Mouse (Mus musculus): ENCODE data around the gene Pip5k1a. TPM values are rescaled to one million over a fixed set of nuclear protein-coding genes. Genes with fewer than 3 reads are reported as not detected.
"Not testable (repeated sequence)": the region's sequence is repeated elsewhere in the genome, so short reads cannot be mapped to it uniquely, and the experiment has no call there.

Gene Pip5k1a
- polyA plus RNA-seq, 1 experiment = 1.5 TPM

GRCm38 (mm10) chr3:95136336-95136735, 29.6 kb upstream of the Pip5k1a start:
- Histone ChIP-seq H3K4me1 (ENCODE audit: control insufficient read depth) (peaks cover 36% of the 10 kb centered on the region), H3K9me3 (ENCODE audit: control insufficient read depth, low read length) (peaks cover 3% of the 10 kb centered on the region; the same call in 1 of the 2 replicates), H3K36me3 (ENCODE audit: control insufficient read depth) (peaks cover 38% of the 10 kb centered on the region), H3K4me3 (replicated peaks) (no peak overlapping the region), H3K27me3 (ENCODE audit: control insufficient read depth) (no peaks in the 10 kb centered on the region)
- TF ChIP-seq GATA1 (IDR thresholded peaks at IDR 0.05; ENCODE audit: low read length) (no peak), TAL1 (IDR thresholded peaks at IDR 0.05; ENCODE audit: low read length) (no peak)

- TF ChIP-seq TAL1 (IDR thresholded peaks at IDR 0.05; ENCODE audit: low read length) (no peak), GATA1 (IDR thresholded peaks at IDR 0.05; ENCODE audit: low read length) (no peak)
- H3K4me1 ChIP-seq (ENCODE audit: control insufficient read depth) = peaks cover 35% of the 10 kb centered on the region
- H3K4me3 ChIP-seq (replicated peaks) = peak overlapping the region; percentile 66
- peaks cover 3% of the 10 kb centered on the region; the same call in 1 of the 2 replicates for H3K9me3 ChIP-seq (ENCODE audit: control insufficient read depth, low read length)
- no peaks in the 10 kb centered on the region for H3K27me3 ChIP-seq (ENCODE audit: control insufficient read depth)
- H3K36me3 ChIP-seq (ENCODE audit: control insufficient read depth) = peaks cover 37% of the 10 kb centered on the region
Measured at GRCm38 (mm10) chr3:95135433-95136052, 28.8 kb upstream of the Pip5k1a start.

- H3K27me3 ChIP-seq (ENCODE audit: control insufficient read depth) = no peaks in the 10 kb centered on the region
- peaks cover 3% of the 10 kb centered on the region; the same call in 1 of the 2 replicates for H3K9me3 ChIP-seq (ENCODE audit: control insufficient read depth, low read length)
- H3K4me1 ChIP-seq (ENCODE audit: control insufficient read depth) = peaks cover 34% of the 10 kb centered on the region
- TF ChIP-seq TAL1 (IDR thresholded peaks at IDR 0.05; ENCODE audit: low read length) = no peak
- no peak for TF ChIP-seq GATA1 (IDR thresholded peaks at IDR 0.05; ENCODE audit: low read length)
- H3K4me3 ChIP-seq (replicated peaks) = peak overlapping the region; percentile 66
- H3K36me3 ChIP-seq (ENCODE audit: control insufficient read depth) = peaks cover 35% of the 10 kb centered on the region
Measured at GRCm38 (mm10) chr3:95135023-95135422, 28.3 kb upstream of the Pip5k1a start.

GRCm38 (mm10) chr3:95134133-95134532, 27.4 kb upstream of the Pip5k1a start:
- H3K4me3 ChIP-seq (replicated peaks) = peak overlapping the region; percentile 96
- H3K4me1 ChIP-seq (ENCODE audit: control insufficient read depth) = peaks cover 32% of the 10 kb centered on the region
- not testable (repeated sequence) for H3K9me3 ChIP-seq (ENCODE audit: control insufficient read depth, low read length); H3K27me3 ChIP-seq (ENCODE audit: control insufficient read depth)
- H3K36me3 ChIP-seq (ENCODE audit: control insufficient read depth) = peaks cover 36% of the 10 kb centered on the region

- Histone ChIP-seq H3K36me3 (ENCODE audit: control insufficient read depth) (peaks cover 40% of the 10 kb centered on the region), H3K9me3 (ENCODE audit: control insufficient read depth, low read length) (peaks cover 3% of the 10 kb centered on the region; the same call in 1 of the 2 replicates), H3K4me1 (ENCODE audit: control insufficient read depth) (peaks cover 32% of the 10 kb centered on the region), H3K27me3 (ENCODE audit: control insufficient read depth) (no peaks in the 10 kb centered on the region), H3K4me3 (replicated peaks) (peak within 1 kb of the TSS; percentile 96)
- no peak for TF ChIP-seq GATA1 (IDR thresholded peaks at IDR 0.05; ENCODE audit: low read length)
- no peak for TF ChIP-seq TAL1 (IDR thresholded peaks at IDR 0.05; ENCODE audit: low read length)
Measured at GRCm38 (mm10) chr3:95133680-95134101, 27.0 kb upstream of the Pip5k1a start, which contains the start of the genes Scnm1 and Lysmd1. TSS of gene Scnm1 (minus strand) at chr3:95134011. TSS of gene Lysmd1 (plus strand) at chr3:95134088.

- peaks cover 44% of the 10 kb centered on the region for H3K36me3 ChIP-seq (ENCODE audit: control insufficient read depth)
- H3K9me3 ChIP-seq (ENCODE audit: control insufficient read depth, low read length) = peaks cover 3% of the 10 kb centered on the region; the same call in 1 of the 2 replicates
- TF ChIP-seq GATA1 (IDR thresholded peaks at IDR 0.05; ENCODE audit: low read length) (no peak), TAL1 (IDR thresholded peaks at IDR 0.05; ENCODE audit: low read length) (no peak)
Measured at GRCm38 (mm10) chr3:95133176-95133575, 26.4 kb upstream of the Pip5k1a start.

GRCm38 (mm10) chr3:95132389-95132788, 25.7 kb upstream of the Pip5k1a start:
- H3K27me3 ChIP-seq (ENCODE audit: control insufficient read depth); H3K4me3 ChIP-seq (replicated peaks); H3K9me3 ChIP-seq (ENCODE audit: control insufficient read depth, low read length): not testable (repeated sequence)
- Histone ChIP-seq H3K4me1 (ENCODE audit: control insufficient read depth) (peaks cover 32% of the 10 kb centered on the region), H3K36me3 (ENCODE audit: control insufficient read depth) (peaks cover 45% of the 10 kb centered on the region)

More at GRCm38 (mm10) chr3:95133176-95133575, 26.4 kb upstream of the Pip5k1a start:
- Histone ChIP-seq H3K4me3 (replicated peaks) (peak overlapping the region; percentile 96), H3K4me1 (ENCODE audit: control insufficient read depth) (peaks cover 32% of the 10 kb centered on the region), H3K27me3 (ENCODE audit: control insufficient read depth) (no peaks in the 10 kb centered on the region)

GRCm38 (mm10) chr3:95130081-95130480, 23.4 kb upstream of the Pip5k1a start:
- Histone ChIP-seq H3K4me1 (ENCODE audit: control insufficient read depth) (peaks cover 15% of the 10 kb centered on the region), H3K36me3 (ENCODE audit: control insufficient read depth) (peaks cover 54% of the 10 kb centered on the region), H3K4me3 (replicated peaks) (no peak overlapping the region), H3K27me3 (ENCODE audit: control insufficient read depth) (no peaks in the 10 kb centered on the region), H3K9me3 (ENCODE audit: control insufficient read depth, low read length) (peaks cover 3% of the 10 kb centered on the region; the same call in 1 of the 2 replicates)
- TF ChIP-seq GATA1 (IDR thresholded peaks at IDR 0.05; ENCODE audit: low read length) (no peak), TAL1 (IDR thresholded peaks at IDR 0.05; ENCODE audit: low read length) (no peak)

GRCm38 (mm10) chr3:95129226-95129651, 22.5 kb upstream of the Pip5k1a start:
- peaks cover 12% of the 10 kb centered on the region for H3K4me1 ChIP-seq (ENCODE audit: control insufficient read depth)
- no peak for TF ChIP-seq GATA1 (IDR thresholded peaks at IDR 0.05; ENCODE audit: low read length)
- TF ChIP-seq TAL1 (IDR thresholded peaks at IDR 0.05; ENCODE audit: low read length) = no peak
- no peaks in the 10 kb centered on the region for H3K27me3 ChIP-seq (ENCODE audit: control insufficient read depth)
- H3K4me3 ChIP-seq (replicated peaks) = no peak overlapping the region
- peaks cover 60% of the 10 kb centered on the region for H3K36me3 ChIP-seq (ENCODE audit: control insufficient read depth)
- H3K9me3 ChIP-seq (ENCODE audit: control insufficient read depth, low read length) = peaks cover 3% of the 10 kb centered on the region; the same call in 1 of the 2 replicates
